Mouse (Mus musculus) heart, adult 2 months (tissue): ENCODE measurements at regions not wholly inside any gene's neighbourhood (a gene's known extent, or its start where the extent isn't known, plus 50 kb on each side); places are given as distances from the start of the nearest gene placed in this dataset.
"Not testable (repeated sequence)": the region's sequence is repeated elsewhere in the genome, so short reads cannot be mapped to it uniquely, and the experiment has no call there.

Experiments used
- CTCF ChIP-seq: fragments of 200-600 bp; IDR thresholded peaks from 2 replicates; pipeline ENCODE4 v1.8.1; 2022; ENCODE audit warnings: antibody characterized with exemption, mild to moderate bottlenecking, moderate library complexity
- POLR2A ChIP-seq: fragments of 200-500 bp; IDR thresholded peaks from 2 replicates; pipeline ENCODE4 v1.6.1; 2011; ENCODE audit warnings: mild to moderate bottlenecking, low read depth, low read length, control low read depth; ENCODE audit not compliant: insufficient read depth

DNA sequence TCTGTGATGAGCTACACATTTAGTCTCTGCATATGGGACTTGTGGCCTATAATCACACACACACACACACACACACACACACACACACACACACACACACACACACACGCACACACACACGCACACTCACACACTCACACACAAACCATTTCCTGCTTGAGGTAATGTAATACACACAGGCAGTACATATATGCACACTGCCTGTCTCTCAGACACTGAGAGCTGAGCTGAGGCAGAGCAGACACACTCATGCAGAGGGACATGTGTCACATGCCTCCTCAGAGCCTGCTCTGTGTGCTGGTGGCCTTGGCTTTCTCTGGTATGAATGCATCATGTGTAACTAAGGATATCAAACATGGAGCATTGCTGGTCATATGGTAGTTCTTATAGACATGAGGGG is 772.1 kb upstream of the Olfr1507 start:
- not testable (repeated sequence) for TF ChIP-seq POLR2A, CTCF
